Mouse (Mus musculus): ENCODE measurements at regions not wholly inside any gene's neighbourhood (a gene's known extent, or its start where the extent isn't known, plus 50 kb on each side); places are given as distances from the start of the nearest gene placed in this dataset.

- DNase-seq (ENCODE audit: low spot score): no peak
- intact Hi-C loops (cut with DNase I): no loop called here
These were observed 189.9 kb downstream of the Gadd45g start for GRCm38 (mm10) chr13:52036351-52036750.

GRCm38 (mm10) chr13:52037218-52037617, 190.7 kb downstream of the Gadd45g start:
- DNase-seq (ENCODE audit: low spot score): no peak
- intact Hi-C loops (cut with DNase I): no loop called here

GRCm38 (mm10) chr13:52041467-52042421, 195.3 kb downstream of the Gadd45g start:
- intact Hi-C loops (cut with DNase I): no loop called here
- peak; percentile 62 for DNase-seq (ENCODE audit: low spot score)

- intact Hi-C loops (cut with DNase I): no loop called here
- no peak for DNase-seq (ENCODE audit: low spot score)
These were observed 196.4 kb downstream of the Gadd45g start for GRCm38 (mm10) chr13:52042867-52043266.

GRCm38 (mm10) chr13:52043916-52044315, 197.4 kb downstream of the Gadd45g start:
- intact Hi-C loops (cut with DNase I): no loop called here

GRCm38 (mm10) chr13:52045349-52045748, 198.9 kb downstream of the Gadd45g start:
- no peak for DNase-seq (ENCODE audit: low spot score)
- intact Hi-C loops (cut with DNase I): loop anchor here (5.0 kb wide), 1 partner anchor 78 kb away; no protein-coding TSS in a partner anchor

More at GRCm38 (mm10) chr13:52043916-52044315, 197.4 kb downstream of the Gadd45g start:
- DNase-seq (ENCODE audit: low spot score): no peak

GRCm38 (mm10) chr13:52046020-52046419, 199.5 kb downstream of the Gadd45g start:
- DNase-seq (ENCODE audit: low spot score): no peak
- intact Hi-C loops (cut with DNase I): loop anchor here (2.0 to 5.0 kb wide), 2 partner anchors 79 to 199 kb away; partner anchors contain the start of gene Gadd45g

GRCm38 (mm10) chr13:52046700-52047099, 200.2 kb downstream of the Gadd45g start:
- no peak for DNase-seq (ENCODE audit: low spot score)
- intact Hi-C loops (cut with DNase I): loop anchor here (2.0 to 5.0 kb wide), 2 partner anchors 79 to 200 kb away; partner anchors contain the start of gene Gadd45g

- intact Hi-C loops (cut with DNase I): loop anchor here (2.0 to 5.0 kb wide), 2 partner anchors 81 to 201 kb away; partner anchors contain the start of gene Gadd45g
- DNase-seq (ENCODE audit: low spot score): no peak
These were observed 201.5 kb downstream of the Gadd45g start for GRCm38 (mm10) chr13:52047937-52048336.

- intact Hi-C loops (cut with DNase I): loop anchor here (5.0 kb wide), 1 partner anchor 81 kb away; no protein-coding TSS in a partner anchor
These were observed 202.3 kb downstream of the Gadd45g start for GRCm38 (mm10) chr13:52048777-52049176.

GRCm38 (mm10) chr13:52049249-52049648, 202.8 kb downstream of the Gadd45g start:
- intact Hi-C loops (cut with DNase I): loop anchor here (5.0 kb wide), 1 partner anchor 82 kb away; no protein-coding TSS in a partner anchor
- DNase-seq (ENCODE audit: low spot score): no peak

More at GRCm38 (mm10) chr13:52048777-52049176, 202.3 kb downstream of the Gadd45g start:
- DNase-seq (ENCODE audit: low spot score): no peak

- no peak for DNase-seq (ENCODE audit: low spot score)
- intact Hi-C loops (cut with DNase I): no loop called here
These were observed 209.3 kb downstream of the Gadd45g start for GRCm38 (mm10) chr13:52055741-52056140.

GRCm38 (mm10) chr13:52057456-52057855, 211.0 kb downstream of the Gadd45g start:
- intact Hi-C loops (cut with DNase I): no loop called here
- DNase-seq (ENCODE audit: low spot score): no peak

- intact Hi-C loops (cut with DNase I): no loop called here
- no peak for DNase-seq (ENCODE audit: low spot score)
These were observed 213.4 kb downstream of the Gadd45g start for GRCm38 (mm10) chr13:52059756-52060417.

GRCm38 (mm10) chr13:52060418-52060870, 214.0 kb downstream of the Gadd45g start:
- intact Hi-C loops (cut with DNase I): no loop called here
- no peak for DNase-seq (ENCODE audit: low spot score)

GRCm38 (mm10) chr13:52061454-52061853, 215.0 kb downstream of the Gadd45g start:
- DNase-seq (ENCODE audit: low spot score): no peak
- intact Hi-C loops (cut with DNase I): no loop called here

- no peak for DNase-seq (ENCODE audit: low spot score)
- intact Hi-C loops (cut with DNase I): no loop called here
These were observed 215.4 kb downstream of the Gadd45g start for GRCm38 (mm10) chr13:52061881-52062280.

GRCm38 (mm10) chr13:52062576-52062975, 216.1 kb downstream of the Gadd45g start:
- intact Hi-C loops (cut with DNase I): no loop called here
- DNase-seq (ENCODE audit: low spot score): no peak

GRCm38 (mm10) chr13:52065274-52065673, 218.8 kb downstream of the Gadd45g start:
- intact Hi-C loops (cut with DNase I): no loop called here
- DNase-seq (ENCODE audit: low spot score): no peak

GRCm38 (mm10) chr13:52065720-52066119, 219.2 kb downstream of the Gadd45g start:
- intact Hi-C loops (cut with DNase I): no loop called here
- DNase-seq (ENCODE audit: low spot score): no peak
